Mouse (Mus musculus): ENCODE results near the gene Scn5a. TPM values are rescaled to one million over a fixed set of nuclear protein-coding genes. Genes with fewer than 3 reads are reported as not detected.

Scn5a gene
- polyA plus RNA-seq, 1 experiment = 6.4 TPM

GRCm38 (mm10) chr9:119518177-119518576 lies 60.6 kb downstream of the Scn5a start:
- TF ChIP-seq POLR2A (IDR thresholded peaks at IDR 0.05; ENCODE audit: control insufficient read depth, extremely low read depth, insufficient read depth, low read length, poor library complexity) = no peak
- no peak for TF ChIP-seq CTCF (IDR thresholded peaks at IDR 0.05; ENCODE audit: borderline replicate concordance, control insufficient read depth, extremely low read depth, insufficient read depth, low read length, poor library complexity)
- Histone ChIP-seq H3K4me1 (replicated peaks; ENCODE audit: control insufficient read depth, insufficient read depth, low read length) (peaks cover 29% of the 10 kb centered on the region), H3K27ac (ENCODE audit: control insufficient read depth, insufficient read depth, low read length) (no peak overlapping the region), H3K27me3 (ENCODE audit: control insufficient read depth, insufficient read depth, low read length) (no peaks in the 10 kb centered on the region; the same call in 1 of the 2 replicates), H3K36me3 (ENCODE audit: control insufficient read depth, insufficient read depth, low read length) (no peaks in the 10 kb centered on the region), H3K4me3 (ENCODE audit: control insufficient read depth, insufficient read depth, low read length) (no peak overlapping the region)
- no peak for DNase-seq
- WGBS = 85% methylated on average over 8 of the region's 8 CpGs

- H3K27ac ChIP-seq (ENCODE audit: control insufficient read depth, insufficient read depth, low read length) = no peak overlapping the region
- H3K4me1 ChIP-seq (replicated peaks; ENCODE audit: control insufficient read depth, insufficient read depth, low read length) = peaks cover 29% of the 10 kb centered on the region
- no peak for TF ChIP-seq POLR2A (IDR thresholded peaks at IDR 0.05; ENCODE audit: control insufficient read depth, extremely low read depth, insufficient read depth, low read length, poor library complexity)
- TF ChIP-seq CTCF (IDR thresholded peaks at IDR 0.05; ENCODE audit: borderline replicate concordance, control insufficient read depth, extremely low read depth, insufficient read depth, low read length, poor library complexity) = no peak
- no peak overlapping the region for H3K4me3 ChIP-seq (ENCODE audit: control insufficient read depth, insufficient read depth, low read length)
- DNase-seq = no peak
- no peaks in the 10 kb centered on the region; the same call in 1 of the 2 replicates for H3K27me3 ChIP-seq (ENCODE audit: control insufficient read depth, insufficient read depth, low read length)
- 27% methylated on average over 20 of the region's 20 CpGs for WGBS
- H3K36me3 ChIP-seq (ENCODE audit: control insufficient read depth, insufficient read depth, low read length) = no peaks in the 10 kb centered on the region
These were observed 61.3 kb downstream of the Scn5a start for GRCm38 (mm10) chr9:119517467-119517866.

GRCm38 (mm10) chr9:119516815-119517214 lies 62.0 kb downstream of the Scn5a start:
- Histone ChIP-seq H3K27me3 (ENCODE audit: control insufficient read depth, insufficient read depth, low read length) (no peaks in the 10 kb centered on the region; the same call in 1 of the 2 replicates), H3K36me3 (ENCODE audit: control insufficient read depth, insufficient read depth, low read length) (no peaks in the 10 kb centered on the region), H3K4me3 (ENCODE audit: control insufficient read depth, insufficient read depth, low read length) (no peak overlapping the region), H3K27ac (ENCODE audit: control insufficient read depth, insufficient read depth, low read length) (no peak overlapping the region), H3K4me1 (replicated peaks; ENCODE audit: control insufficient read depth, insufficient read depth, low read length) (peaks cover 29% of the 10 kb centered on the region)
- 68% methylated on average over 5 of the region's 5 CpGs for WGBS
- no peak for TF ChIP-seq CTCF (IDR thresholded peaks at IDR 0.05; ENCODE audit: borderline replicate concordance, control insufficient read depth, extremely low read depth, insufficient read depth, low read length, poor library complexity)
- no peak for TF ChIP-seq POLR2A (IDR thresholded peaks at IDR 0.05; ENCODE audit: control insufficient read depth, extremely low read depth, insufficient read depth, low read length, poor library complexity)
- DNase-seq = no peak

GRCm38 (mm10) chr9:119515454-119515853 lies 63.4 kb downstream of the Scn5a start:
- Histone ChIP-seq H3K27me3 (ENCODE audit: control insufficient read depth, insufficient read depth, low read length) (no peaks in the 10 kb centered on the region; the same call in 1 of the 2 replicates), H3K27ac (ENCODE audit: control insufficient read depth, insufficient read depth, low read length) (no peak overlapping the region), H3K4me1 (replicated peaks; ENCODE audit: control insufficient read depth, insufficient read depth, low read length) (peaks cover 29% of the 10 kb centered on the region), H3K4me3 (ENCODE audit: control insufficient read depth, insufficient read depth, low read length) (no peak overlapping the region), H3K36me3 (ENCODE audit: control insufficient read depth, insufficient read depth, low read length) (no peaks in the 10 kb centered on the region)
- TF ChIP-seq POLR2A (IDR thresholded peaks at IDR 0.05; ENCODE audit: control insufficient read depth, extremely low read depth, insufficient read depth, low read length, poor library complexity) (no peak), CTCF (IDR thresholded peaks at IDR 0.05; ENCODE audit: borderline replicate concordance, control insufficient read depth, extremely low read depth, insufficient read depth, low read length, poor library complexity) (no peak)
- DNase-seq = no peak
- 92% methylated on average over 9 of the region's 9 CpGs for WGBS

- Histone ChIP-seq H3K36me3 (ENCODE audit: control insufficient read depth, insufficient read depth, low read length) (no peaks in the 10 kb centered on the region), H3K27ac (ENCODE audit: control insufficient read depth, insufficient read depth, low read length) (no peak overlapping the region), H3K4me3 (ENCODE audit: control insufficient read depth, insufficient read depth, low read length) (no peak overlapping the region), H3K27me3 (ENCODE audit: control insufficient read depth, insufficient read depth, low read length) (no peaks in the 10 kb centered on the region; the same call in 1 of the 2 replicates), H3K4me1 (replicated peaks; ENCODE audit: control insufficient read depth, insufficient read depth, low read length) (peaks cover 29% of the 10 kb centered on the region)
- TF ChIP-seq POLR2A (IDR thresholded peaks at IDR 0.05; ENCODE audit: control insufficient read depth, extremely low read depth, insufficient read depth, low read length, poor library complexity) (no peak), CTCF (IDR thresholded peaks at IDR 0.05; ENCODE audit: borderline replicate concordance, control insufficient read depth, extremely low read depth, insufficient read depth, low read length, poor library complexity) (no peak)
- DNase-seq = no peak
- 73% methylated on average over 8 of the region's 8 CpGs for WGBS
These were observed 63.8 kb downstream of the Scn5a start for GRCm38 (mm10) chr9:119514986-119515385.

GRCm38 (mm10) chr9:119513816-119514215 lies 65.0 kb downstream of the Scn5a start:
- no peak overlapping the region for H3K4me3 ChIP-seq (ENCODE audit: control insufficient read depth, insufficient read depth, low read length)
- 91% methylated on average over 8 of the region's 8 CpGs for WGBS
- TF ChIP-seq CTCF (IDR thresholded peaks at IDR 0.05; ENCODE audit: borderline replicate concordance, control insufficient read depth, extremely low read depth, insufficient read depth, low read length, poor library complexity) (no peak), POLR2A (IDR thresholded peaks at IDR 0.05; ENCODE audit: control insufficient read depth, extremely low read depth, insufficient read depth, low read length, poor library complexity) (no peak)
- no peak overlapping the region for H3K27ac ChIP-seq (ENCODE audit: control insufficient read depth, insufficient read depth, low read length)
- DNase-seq = no peak
- H3K27me3 ChIP-seq (ENCODE audit: control insufficient read depth, insufficient read depth, low read length) = no peaks in the 10 kb centered on the region; the same call in 1 of the 2 replicates
- peaks cover 29% of the 10 kb centered on the region for H3K4me1 ChIP-seq (replicated peaks; ENCODE audit: control insufficient read depth, insufficient read depth, low read length)
- no peaks in the 10 kb centered on the region for H3K36me3 ChIP-seq (ENCODE audit: control insufficient read depth, insufficient read depth, low read length)

- Histone ChIP-seq H3K27me3 (ENCODE audit: control insufficient read depth, insufficient read depth, low read length) (no peaks in the 10 kb centered on the region; the same call in 1 of the 2 replicates), H3K4me1 (replicated peaks; ENCODE audit: control insufficient read depth, insufficient read depth, low read length) (peaks cover 29% of the 10 kb centered on the region), H3K36me3 (ENCODE audit: control insufficient read depth, insufficient read depth, low read length) (no peaks in the 10 kb centered on the region), H3K4me3 (ENCODE audit: control insufficient read depth, insufficient read depth, low read length) (no peak overlapping the region), H3K27ac (ENCODE audit: control insufficient read depth, insufficient read depth, low read length) (no peak overlapping the region)
- DNase-seq = no peak
- WGBS = 94% methylated on average over 9 of the region's 9 CpGs
- TF ChIP-seq CTCF (IDR thresholded peaks at IDR 0.05; ENCODE audit: borderline replicate concordance, control insufficient read depth, extremely low read depth, insufficient read depth, low read length, poor library complexity) = no peak
- TF ChIP-seq POLR2A (IDR thresholded peaks at IDR 0.05; ENCODE audit: control insufficient read depth, extremely low read depth, insufficient read depth, low read length, poor library complexity) = no peak
These were observed 65.8 kb downstream of the Scn5a start for GRCm38 (mm10) chr9:119512993-119513392.
